Mouse (Mus musculus) stomach, embryonic 14.5 days (tissue): Measurements from ENCODE around the gene Pde4d. TPM values are rescaled to one million over a fixed set of nuclear protein-coding genes. Genes with fewer than 3 reads are reported as not detected.

Experiments used
- ATAC-seq: fragments of 200-750 bp; cut with Nextera tagmentation; 2 replicates; pipeline ENCODE4 v1.8.0; 2017; ENCODE audit warnings: low read depth, moderate TSS enrichment; ENCODE audit not compliant: insufficient number of reproducible peaks, insufficient read depth, low FRiP score
- H3K27ac ChIP-seq: fragments of 300-500 bp; sonication (generic); 2 replicates; pipeline ENCODE4 v1.5.1; 2014; ENCODE audit warnings: mild to moderate bottlenecking, low read length, moderate library complexity, mixed read lengths
- H3K27me3 ChIP-seq: fragments of 300-500 bp; sonication (generic); 2 replicates; pipeline ENCODE4 v1.6.1; 2014; ENCODE audit warnings: low read length, control low read depth, mixed read lengths; ENCODE audit not compliant: control insufficient read depth, insufficient read depth
- H3K36me3 ChIP-seq: fragments of 300-500 bp; sonication (generic); 2 replicates; pipeline ENCODE4 v1.6.1; 2014; ENCODE audit warnings: mild to moderate bottlenecking, control low read depth, low read length, moderate library complexity, mixed read lengths; ENCODE audit not compliant: control insufficient read depth, insufficient read depth
- H3K4me1 ChIP-seq: fragments of 300-500 bp; sonication (generic); 2 replicates; pipeline ENCODE4 v1.6.1; 2014; ENCODE audit warnings: low read length, control low read depth, mixed read lengths; ENCODE audit not compliant: control insufficient read depth, insufficient read depth
- H3K4me2 ChIP-seq: fragments of 300-500 bp; sonication (generic); replicated peaks from 2 replicates; pipeline ENCODE4 v1.6.1; 2014; ENCODE audit warnings: low read depth, low read length, control low read depth
- H3K4me3 ChIP-seq: fragments of 300-500 bp; sonication (generic); 2 replicates; pipeline ENCODE4 v1.5.1; 2014; ENCODE audit warnings: low read depth, low read length, control low read depth
- H3K9ac ChIP-seq: fragments of 300-500 bp; sonication (generic); replicated peaks from 2 replicates; pipeline ENCODE4 v1.6.1; 2014; ENCODE audit warnings: low read depth, mild to moderate bottlenecking, control low read depth, low read length, moderate library complexity, mixed read lengths
- H3K9me3 ChIP-seq: fragments of 300-500 bp; sonication (generic); 2 replicates; pipeline ENCODE4 v1.6.1; 2016; ENCODE audit warnings: low read depth, low read length, control low read depth; ENCODE audit not compliant: control insufficient read depth
- WGBS: fragments of 180-500 bp; shearing (Covaris S2); extraction: QIAGEN DNeasy Blood & Tissue Kit; methylation state at CpG from one replicate; pipeline ENCODE4 v1.1.7; 2014; 5-methylcytosine and 5-hydroxymethylcytosine counted together
- microRNA counts: library from miRNA; unstranded; fragments of <30 nt; microRNA quantifications from one replicate; lab custom pipeline; 2016
- microRNA-seq: library from miRNA; unstranded; fragments of <30 nt; microRNA quantifications from one replicate; pipeline ENCODE4, GENCODE M21; 2016
- polyA plus RNA-seq: library from polyadenylated mRNA; unstranded; fragments of >200 nt; fragmentation: Nextera tagmentation; extraction: Ambion mirVana; gene quantifications from 2 replicates; pipeline ENCODE4 v1.2.1, GENCODE M21; 2014

Pde4d gene
- polyA plus RNA-seq, 1 experiment from 2014 or later = 29.3 TPM

DNA sequence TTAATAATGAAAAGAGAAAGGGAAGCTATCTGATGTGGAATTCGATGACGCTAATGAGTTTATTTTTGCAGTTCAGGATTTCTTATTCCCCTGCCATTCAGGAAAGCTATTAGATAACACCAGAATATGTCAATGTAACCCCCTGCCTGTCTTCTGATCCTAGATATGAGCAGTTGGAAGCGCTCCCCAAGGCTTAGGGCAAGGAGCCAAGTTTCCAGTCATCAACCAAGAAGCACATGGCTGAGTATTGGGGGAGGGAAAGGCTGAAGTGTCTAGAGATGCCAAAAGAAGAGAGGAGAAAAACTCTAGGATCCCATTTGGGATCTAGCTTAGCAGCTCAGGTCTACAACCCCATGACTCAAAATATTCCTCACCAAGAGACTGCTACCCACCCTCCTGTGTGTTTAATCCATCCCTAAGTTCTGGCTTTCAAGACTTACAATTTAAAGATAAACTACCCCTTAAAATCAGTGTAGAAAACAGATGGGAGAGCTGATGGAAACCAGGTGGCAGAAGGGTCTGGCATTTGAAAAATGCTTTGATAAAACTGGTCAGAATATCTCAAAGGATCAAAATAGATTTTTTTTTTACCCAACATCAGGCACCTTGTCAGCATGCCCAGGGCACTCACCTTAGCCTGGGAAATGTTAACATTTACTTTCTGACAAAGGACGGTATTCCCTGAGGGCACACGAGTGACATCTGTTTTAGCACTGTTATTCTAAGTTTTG is 1543.2 kb downstream of the Pde4d start:
- Histone ChIP-seq H3K27ac (no peak overlapping the region), H3K9me3 (no peaks in the 10 kb centered on the region), H3K4me2 (no peak overlapping the region), H3K36me3 (no peaks in the 10 kb centered on the region), H3K9ac (no peak overlapping the region), H3K4me1 (peaks cover 16% of the 10 kb centered on the region; the same call in 1 of the 2 replicates), H3K4me3 (no peak overlapping the region), H3K27me3 (no peaks in the 10 kb centered on the region)
- 34% methylated on average over 5 of the region's 5 CpGs for WGBS
- peak; percentile 42; the same call in 1 of the 2 replicates for ATAC-seq

DNA sequence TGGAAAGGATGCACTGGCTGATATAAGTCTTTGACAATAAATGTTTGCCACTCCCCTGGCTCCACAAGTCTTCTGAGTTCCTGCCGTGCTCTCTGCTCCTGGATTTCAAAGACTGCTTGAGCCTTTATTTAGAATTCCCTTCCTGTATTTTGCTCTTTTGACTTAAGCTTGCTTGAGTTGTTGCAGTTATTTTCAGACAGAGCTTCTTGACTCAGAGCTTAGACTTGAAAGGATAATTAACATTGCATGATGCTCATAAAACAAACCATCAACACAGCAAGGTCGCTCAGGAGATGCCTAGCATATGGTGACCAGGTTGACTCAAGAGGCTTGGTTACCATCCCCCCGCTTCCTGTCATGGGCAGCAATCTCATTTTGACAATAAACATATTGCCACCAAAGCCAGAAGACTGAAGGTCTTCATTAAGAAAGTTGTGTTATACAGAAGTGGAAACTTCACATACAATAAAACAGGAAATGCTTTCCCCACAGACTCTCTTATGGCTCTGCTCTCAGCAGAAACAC is 1544.6 kb downstream of the Pde4d start:
- 0 out of 2 replicates have a peak overlapping the region, but pooled peaks have one; percentile 11 for H3K27ac ChIP-seq
- H3K9me3 ChIP-seq = no peaks in the 10 kb centered on the region
- 53% methylated on average over 3 of the region's 3 CpGs for WGBS
- no peak overlapping the region for H3K4me2 ChIP-seq
- peaks cover 16% of the 10 kb centered on the region; the same call in 1 of the 2 replicates for H3K4me1 ChIP-seq
- H3K27me3 ChIP-seq = no peaks in the 10 kb centered on the region
- no peak for ATAC-seq
- no peak overlapping the region for H3K9ac ChIP-seq
- H3K36me3 ChIP-seq = no peaks in the 10 kb centered on the region
- no peak overlapping the region for H3K4me3 ChIP-seq

DNA sequence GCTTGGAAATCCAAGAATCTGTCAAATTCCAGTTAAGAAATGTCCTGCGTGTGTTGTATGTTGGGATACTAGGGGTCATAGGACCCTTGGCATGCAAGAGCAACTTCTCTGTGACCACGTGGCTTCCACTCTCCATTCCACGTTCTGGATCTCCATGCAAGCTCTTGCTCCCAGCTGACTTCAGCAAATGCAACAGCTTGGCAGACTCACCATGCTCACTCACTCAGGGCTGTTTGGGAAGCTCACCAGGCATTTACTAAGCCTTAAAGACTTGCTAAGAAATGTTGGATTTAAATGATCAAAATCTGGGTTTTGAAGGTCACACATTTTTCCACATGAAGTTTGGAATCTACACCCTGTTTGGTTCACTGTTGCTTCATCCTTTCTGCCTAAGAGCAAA is 1552.3 kb downstream of the Pde4d start:
- Histone ChIP-seq H3K4me1 (no peaks in the 10 kb centered on the region), H3K27ac (no peak overlapping the region), H3K27me3 (peaks cover 3% of the 10 kb centered on the region; the same call in 1 of the 2 replicates), H3K4me3 (no peak overlapping the region), H3K36me3 (no peaks in the 10 kb centered on the region), H3K9me3 (no peaks in the 10 kb centered on the region), H3K4me2 (no peak overlapping the region), H3K9ac (no peak overlapping the region)
- ATAC-seq = no peak
- WGBS = 70% methylated on average over 3 of the region's 3 CpGs

MicroRNAs within 50 kb of the gene (microRNA counts, 519-probe panel; counts per million panel counts)
- microRNA mmu-miR-1904 (lab: Ali Mortazavi, UCI) = 1,206 counts per million, percentile 4 among the panel's probes with 10 or more counts
- microRNA mmu-miR-582-3p (lab: Ali Mortazavi, UCI) = not detected
- 2,461 counts per million, percentile 41 among the panel's probes with 10 or more counts for microRNA mmu-miR-582-5p (lab: Ali Mortazavi, UCI)

Small RNA genes lying within 50 kb of the gene (microRNA-seq; reads per million reads assigned to microRNA genes)
- gene Mir1904 (not detected), gene Mir582 (27.8 reads per million, percentile 32 among the genes with 10 or more reads in this experiment)

Other genes starting within 250 kb of the Pde4d start
- gene Elovl7, start 235.5 kb upstream of the Pde4d start, polyA plus RNA-seq = 24.6 and 26.5 TPM in 2 replicates
- 10.3 and 11.4 TPM in 2 replicates for gene Depdc1b, start 133.6 kb upstream of the Pde4d start, polyA plus RNA-seq